In the genomic region with DNA sequence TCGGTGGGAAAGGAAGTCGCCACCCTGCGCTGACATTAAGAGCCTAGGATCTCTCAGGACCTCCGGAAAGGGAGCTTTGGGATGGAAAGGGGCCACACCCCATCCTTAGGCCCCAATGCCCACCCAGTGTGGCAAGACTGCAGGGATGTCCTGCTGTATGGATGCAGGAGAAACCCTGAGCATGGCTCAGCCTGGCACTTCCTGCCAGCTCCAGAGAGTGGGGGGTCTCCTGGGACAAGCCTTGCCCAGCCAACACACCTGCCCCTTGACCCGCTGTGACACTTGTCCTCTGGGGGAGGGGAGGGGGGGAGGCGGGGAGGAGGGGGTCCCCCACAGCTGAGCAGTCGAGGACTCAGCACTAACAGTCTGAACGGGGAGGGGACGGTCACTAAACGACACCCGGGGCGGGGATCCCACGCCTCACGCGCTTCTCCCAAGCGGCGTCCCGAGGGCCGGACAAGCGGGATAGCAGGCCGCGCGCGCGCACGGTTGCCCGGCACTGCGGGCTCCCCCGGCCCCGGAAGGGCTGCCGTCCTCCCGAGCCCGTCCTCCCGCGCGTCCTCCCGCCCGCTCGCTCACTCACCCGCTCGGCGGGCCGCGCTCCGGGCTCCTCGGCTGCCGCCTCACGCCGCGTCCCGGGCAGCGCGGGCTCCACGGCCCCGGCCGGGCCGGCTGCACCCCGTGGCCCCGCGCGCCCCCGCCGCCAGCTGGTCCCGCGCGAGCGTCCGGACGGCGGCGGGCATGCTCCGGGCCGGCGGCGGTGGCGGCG, we compare ENCODE assay signal across 8 mouse cellular contexts. TPM values are rescaled to one million over a fixed set of nuclear protein-coding genes. Genes with fewer than 3 reads are reported as not detected.
DNase-seq lines count a peak whose midpoint lies in the region; ATAC-seq and TF ChIP-seq lines count a peak whose summit lies in the region.

No protein-coding gene starts in this region.

- H3K4me1 ChIP-seq in forebrain, embryonic 16.5 days (replicated peaks; ENCODE audit: control insufficient read depth, insufficient read depth, low read length) = peaks cover 20% of the 10 kb centered on the region
- peaks cover 33% of the 10 kb centered on the region for H3K4me1 ChIP-seq in hindbrain, embryonic 13.5 days (replicated peaks)
- peaks cover 20% of the 10 kb centered on the region for H3K4me1 ChIP-seq in limb, embryonic 15.5 days
- H3K4me1 ChIP-seq in midbrain, postnatal 0 days (ENCODE audit: insufficient read depth, low read length) = peaks cover 16% of the 10 kb centered on the region

- ATAC-seq in forebrain, embryonic 16.5 days = peak; percentile 61
- ATAC-seq in hindbrain, embryonic 13.5 days (ENCODE audit: low FRiP score) = peak; percentile 63
- ATAC-seq in limb, embryonic 15.5 days (ENCODE audit: insufficient number of reproducible peaks, low FRiP score, low TSS enrichment, low read depth) = peak; percentile 61
- peak; percentile 70 for ATAC-seq in midbrain, postnatal 0 days (ENCODE audit: low FRiP score)

- no peaks in the 10 kb centered on the region for H3K36me3 ChIP-seq in forebrain, embryonic 16.5 days (ENCODE audit: control insufficient read depth, insufficient read depth)
- peaks cover 23% of the 10 kb centered on the region for H3K36me3 ChIP-seq in hindbrain, embryonic 13.5 days
- H3K36me3 ChIP-seq in limb, embryonic 15.5 days = peaks cover 24% of the 10 kb centered on the region; the same call in 1 of the 2 replicates
- peaks cover 8% of the 10 kb centered on the region; the same call in 1 of the 2 replicates for H3K36me3 ChIP-seq in midbrain, postnatal 0 days (ENCODE audit: insufficient read depth, low read length)

- under 1% methylated on average over 59 of the region's 77 CpGs for WGBS in forebrain, embryonic 16.5 days
- WGBS in hindbrain, embryonic 13.5 days = under 1% methylated on average over 59 of the region's 77 CpGs
- under 1% methylated on average over 66 of the region's 77 CpGs for WGBS in limb, embryonic 15.5 days
- under 1% methylated on average over 45 of the region's 77 CpGs for WGBS in midbrain, postnatal 0 days

- peak; percentile 19 to 45 for DNase-seq in left cerebral cortex, postnatal 14 days (ENCODE audit: low spot score in 2 of 2)
- DNase-seq in left cerebral cortex, adult 11 months (ENCODE audit: low spot score) = no peak
- peak; percentile 68 for DNase-seq in cerebellum, adult 11-12 months
- peak; percentile 40 for DNase-seq in midbrain, postnatal 0 days (ENCODE audit: low spot score)
- DNase-seq in thymus, adult 18-20 months = peak; percentile 34 to 53

- H3K9me3 ChIP-seq in forebrain, embryonic 16.5 days (ENCODE audit: control insufficient read depth, low read length) = no peaks in the 10 kb centered on the region
- no peaks in the 10 kb centered on the region for H3K9me3 ChIP-seq in hindbrain, embryonic 13.5 days
- H3K9me3 ChIP-seq in limb, embryonic 15.5 days = no peaks in the 10 kb centered on the region
- H3K9me3 ChIP-seq in midbrain, postnatal 0 days (ENCODE audit: low read length) = no peaks in the 10 kb centered on the region

- H3K27ac ChIP-seq in forebrain, embryonic 16.5 days (ENCODE audit: low read length) = peak overlapping the region; percentile 6; the same call in 1 of the 2 replicates
- H3K27ac ChIP-seq in hindbrain, embryonic 13.5 days = peak overlapping the region; percentile 78
- peak overlapping the region; percentile 69 for H3K27ac ChIP-seq in limb, embryonic 15.5 days
- peak overlapping the region; percentile 67 for H3K27ac ChIP-seq in midbrain, postnatal 0 days (ENCODE audit: low read depth, low read length)

- intact Hi-C loops in left cerebral cortex, postnatal 14 days (cut with DNase I) = loop anchor here (2.0 to 5.0 kb wide), 3 partner anchors 28 to 82 kb away; no protein-coding TSS in a partner anchor

- H3K4me2 ChIP-seq in forebrain, embryonic 16.5 days (ENCODE audit: low read length) = peak overlapping the region; percentile 93
- peak overlapping the region; percentile 66 for H3K4me2 ChIP-seq in hindbrain, embryonic 13.5 days
- H3K4me2 ChIP-seq in limb, embryonic 15.5 days = peak overlapping the region; percentile 81
- peak overlapping the region; percentile 93 for H3K4me2 ChIP-seq in midbrain, postnatal 0 days (ENCODE audit: low read depth, low read length, poor library complexity, severe bottlenecking)

- no peaks in the 10 kb centered on the region for H3K27me3 ChIP-seq in forebrain, embryonic 16.5 days (replicated peaks; ENCODE audit: control insufficient read depth, insufficient read depth, low read length)
- H3K27me3 ChIP-seq in hindbrain, embryonic 13.5 days = no peaks in the 10 kb centered on the region
- H3K27me3 ChIP-seq in limb, embryonic 15.5 days = no peaks in the 10 kb centered on the region
- no peaks in the 10 kb centered on the region for H3K27me3 ChIP-seq in midbrain, postnatal 0 days (ENCODE audit: insufficient read depth, low read length)

- H3K9ac ChIP-seq in forebrain, embryonic 16.5 days (replicated peaks; ENCODE audit: low read depth, low read length) = peak overlapping the region; percentile 82
- peak overlapping the region; percentile 84 for H3K9ac ChIP-seq in hindbrain, embryonic 13.5 days
- H3K9ac ChIP-seq in limb, embryonic 15.5 days = peak overlapping the region; percentile 80
- peak overlapping the region; percentile 86 for H3K9ac ChIP-seq in midbrain, postnatal 0 days (replicated peaks; ENCODE audit: low read length, poor library complexity, severe bottlenecking)

- TF ChIP-seq CTCF in midbrain, postnatal 0 days (IDR thresholded peaks at IDR 0.05) = no peak

- H3K4me3 ChIP-seq in forebrain, embryonic 16.5 days (replicated peaks; ENCODE audit: low read length) = peak overlapping the region; percentile 68
- H3K4me3 ChIP-seq in hindbrain, embryonic 13.5 days = peak overlapping the region; percentile 71
- H3K4me3 ChIP-seq in limb, embryonic 15.5 days = peak overlapping the region; percentile 74
- H3K4me3 ChIP-seq in midbrain, postnatal 0 days (ENCODE audit: low read depth, low read length) = peak overlapping the region; percentile 72

RNA-seq across cellular contexts. Expression of a gene that starts 0.5 kb away (rescaled TPM):
- total RNA-seq in left cerebral cortex, postnatal 14 days (2021) = 100 to 1,000 TPM; 202 to 237 TPM
- 13.7 and 14.4 TPM in 2 replicates for polyA plus RNA-seq in forebrain, embryonic 16.5 days (2015; fragmentation: Nextera tagmentation; extraction: Ambion mirVana)
- polyA plus RNA-seq in hindbrain, embryonic 13.5 days (2015; fragmentation: Nextera tagmentation; extraction: Ambion mirVana) = 7.4 and 8.3 TPM in 2 replicates
- polyA plus RNA-seq in limb, embryonic 15.5 days (2015; fragmentation: Nextera tagmentation; extraction: Ambion mirVana) = 4.8 and 5.2 TPM in 2 replicates
- 48.1 and 66.2 TPM in 2 replicates for total RNA-seq in midbrain, postnatal 0 days (2014; rRNA removed)
- 8.6 and 10.1 TPM in 2 replicates for polyA plus RNA-seq in midbrain, postnatal 0 days (2015; fragmentation: Nextera tagmentation; extraction: Ambion mirVana)

Comparison
In these comparisons a context has a peak if more than half of its experiments do, and no peak if none do; other contexts are left out.
1. H3K27ac ChIP-seq: peak in every context shown above with its lines; median percentile 78 in hindbrain, embryonic 13.5 days; 69 in limb, embryonic 15.5 days; 67 in midbrain, postnatal 0 days; 6 in forebrain, embryonic 16.5 days.